Mouse (Mus musculus) intestine, postnatal 0 days (tissue): Measurements from ENCODE around the gene Pakap. TPM values are rescaled to one million over a fixed set of nuclear protein-coding genes. Genes with fewer than 3 reads are reported as not detected.

Experiments used
- ATAC-seq: fragments of 200-750 bp; cut with Nextera tagmentation; 2 replicates; pipeline ENCODE4 v1.8.0; 2017; ENCODE audit warnings: mild to moderate bottlenecking, moderate TSS enrichment, moderate library complexity
- H3K27ac ChIP-seq: fragments of 300-500 bp; sonication (generic); 2 replicates; pipeline ENCODE4 v1.5.1; 2014; ENCODE audit warnings: mild to moderate bottlenecking, low read depth, low read length, moderate library complexity
- H3K27me3 ChIP-seq: fragments of 300-500 bp; sonication (generic); replicated peaks from 2 replicates; pipeline ENCODE4 v1.6.1; 2014; ENCODE audit warnings: low read length, mixed read lengths; ENCODE audit not compliant: control insufficient read depth, insufficient read depth
- H3K36me3 ChIP-seq: fragments of 300-500 bp; sonication (generic); 2 replicates; pipeline ENCODE4 v1.6.1; 2014; ENCODE audit warnings: mild to moderate bottlenecking, moderate library complexity; ENCODE audit not compliant: control insufficient read depth, insufficient read depth
- H3K4me1 ChIP-seq: fragments of 300-500 bp; sonication (generic); replicated peaks from 2 replicates; pipeline ENCODE4 v1.6.1; 2014; ENCODE audit warnings: antibody characterized with exemption, low read length, mixed read lengths; ENCODE audit not compliant: control insufficient read depth, insufficient read depth
- H3K4me2 ChIP-seq: fragments of 300-500 bp; sonication (generic); replicated peaks from 2 replicates; pipeline ENCODE4 v1.6.1; 2014; ENCODE audit warnings: low read depth, mild to moderate bottlenecking, moderate library complexity
- H3K4me3 ChIP-seq: fragments of 300-500 bp; sonication (generic); 2 replicates; pipeline ENCODE4 v1.5.1; 2014; ENCODE audit warnings: low read depth, low read length
- H3K9ac ChIP-seq: fragments of 300-500 bp; sonication (generic); 2 replicates; pipeline ENCODE4 v1.6.1; 2014; ENCODE audit warnings: mild to moderate bottlenecking, low read depth, low read length
- H3K9me3 ChIP-seq: fragments of 300-500 bp; sonication (generic); 2 replicates; pipeline ENCODE4 v1.6.1; 2016; ENCODE audit warnings: mixed run types; ENCODE audit not compliant: control insufficient read depth
- CTCF ChIP-seq: sonication (generic); IDR thresholded peaks from 2 replicates; pipeline ENCODE4 v1.5.1; 2016; ENCODE audit warnings: low read depth, mild to moderate bottlenecking, control low read depth, antibody characterized with exemption, moderate library complexity
- WGBS: fragments of 180-500 bp; shearing (Covaris S2); extraction: QIAGEN DNeasy Blood & Tissue Kit; methylation state at CpG from one replicate; pipeline ENCODE4 v1.1.7; 2014; 5-methylcytosine and 5-hydroxymethylcytosine counted together
- polyA plus RNA-seq: library from polyadenylated mRNA; unstranded; fragments of >200 nt; fragmentation: Nextera tagmentation; extraction: Ambion mirVana; gene quantifications from 2 replicates; pipeline ENCODE4 v1.2.1, GENCODE M21; 2015

Gene Pakap
- polyA plus RNA-seq, 1 experiment from 2014 or later, result 8.6 TPM

GRCm38 (mm10) chr4:57607247-57607942 lies 39.4 kb downstream of the Pakap start:
- Histone ChIP-seq H3K27ac (no peak overlapping the region), H3K4me2 (0 out of 2 replicates have a peak overlapping the region, but pooled peaks have one; percentile 39), H3K4me3 (no peak overlapping the region), H3K4me1 (no peaks in the 10 kb centered on the region), H3K36me3 (no peaks in the 10 kb centered on the region), H3K9me3 (no peaks in the 10 kb centered on the region), H3K27me3 (no peaks in the 10 kb centered on the region), H3K9ac (no peak overlapping the region)
- TF ChIP-seq CTCF, result peak; percentile 90
- 39% methylated on average over 22 of the region's 22 CpGs for WGBS
- ATAC-seq, result no peak

GRCm38 (mm10) chr4:57611303-57612077 lies 43.5 kb downstream of the Pakap start:
- H3K4me1 ChIP-seq, result no peaks in the 10 kb centered on the region
- TF ChIP-seq CTCF, result no peak
- no peak for ATAC-seq
- WGBS, result 53% methylated on average over 17 of the region's 17 CpGs
- H3K9me3 ChIP-seq, result no peaks in the 10 kb centered on the region
- no peaks in the 10 kb centered on the region for H3K36me3 ChIP-seq
- no peak overlapping the region for H3K9ac ChIP-seq
- H3K27ac ChIP-seq, result no peak overlapping the region; the same call in 1 of the 2 replicates
- no peaks in the 10 kb centered on the region for H3K27me3 ChIP-seq
- H3K4me2 ChIP-seq, result no peak overlapping the region; the same call in 1 of the 2 replicates
- no peak overlapping the region for H3K4me3 ChIP-seq

DNA sequence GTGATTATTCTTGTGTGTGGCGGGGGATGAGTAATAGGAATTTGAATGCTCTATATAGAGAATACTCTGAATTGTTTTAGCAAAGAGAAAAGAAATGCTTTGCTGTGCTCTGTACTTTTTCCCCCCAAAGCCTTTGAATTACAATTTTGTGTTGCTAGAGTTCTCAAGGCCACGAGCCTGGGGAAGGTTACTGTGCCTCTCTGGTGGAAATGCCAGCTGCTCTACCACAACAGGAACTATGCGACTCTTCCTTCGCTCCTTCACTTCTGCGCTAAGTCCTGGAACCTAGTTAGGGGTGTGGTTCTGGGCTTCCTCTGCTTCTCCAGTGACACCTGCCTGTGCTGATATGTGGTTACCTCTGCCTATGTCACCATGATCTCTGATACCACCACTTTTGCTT lies 44.7 kb downstream of the Pakap start:
- 84% methylated on average over 5 of the region's 5 CpGs for WGBS
- Histone ChIP-seq H3K9me3 (no peaks in the 10 kb centered on the region), H3K4me2 (no peak overlapping the region), H3K36me3 (no peaks in the 10 kb centered on the region), H3K27me3 (no peaks in the 10 kb centered on the region), H3K9ac (no peak overlapping the region), H3K4me3 (no peak overlapping the region), H3K4me1 (no peaks in the 10 kb centered on the region), H3K27ac (no peak overlapping the region)
- no peak for TF ChIP-seq CTCF
- ATAC-seq, result no peak

GRCm38 (mm10) chr4:57614686-57615085 lies 46.7 kb downstream of the Pakap start:
- Histone ChIP-seq H3K4me2 (no peak overlapping the region), H3K9ac (no peak overlapping the region), H3K4me3 (no peak overlapping the region), H3K27me3 (no peaks in the 10 kb centered on the region), H3K4me1 (no peaks in the 10 kb centered on the region), H3K36me3 (no peaks in the 10 kb centered on the region), H3K9me3 (no peaks in the 10 kb centered on the region), H3K27ac (no peak overlapping the region)
- 89% methylated on average over 4 of the region's 4 CpGs for WGBS
- ATAC-seq, result no peak
- TF ChIP-seq CTCF, result no peak

- ATAC-seq, result no peak
- Histone ChIP-seq H3K4me1 (no peaks in the 10 kb centered on the region), H3K27ac (no peak overlapping the region), H3K27me3 (no peaks in the 10 kb centered on the region), H3K9me3 (no peaks in the 10 kb centered on the region), H3K4me2 (no peak overlapping the region), H3K9ac (no peak overlapping the region), H3K36me3 (no peaks in the 10 kb centered on the region), H3K4me3 (no peak overlapping the region)
- no peak for TF ChIP-seq CTCF
- 85% methylated on average over 6 of the region's 6 CpGs for WGBS
Measured at GRCm38 (mm10) chr4:57618743-57619142, 50.8 kb downstream of the Pakap start.

DNA sequence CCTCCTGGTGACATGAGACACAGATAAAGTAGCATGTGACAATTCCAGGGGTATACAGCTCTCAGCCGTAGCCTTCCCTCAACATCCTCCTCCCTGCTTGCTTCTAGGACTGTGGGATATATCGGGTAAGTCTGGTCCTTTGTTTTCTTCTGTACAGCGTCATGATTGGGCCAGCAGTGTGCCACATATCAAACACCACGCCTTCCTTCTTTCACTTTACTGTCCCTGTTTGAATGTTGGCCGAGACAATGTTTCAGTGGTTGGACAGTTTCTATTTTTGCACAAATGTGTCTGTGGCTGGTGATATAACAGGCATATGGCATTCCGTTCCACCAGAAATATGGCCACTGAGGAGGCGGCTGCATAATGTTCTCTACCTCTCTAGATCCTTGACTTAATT lies 54.8 kb downstream of the Pakap start:
- ATAC-seq, result no peak
- no peaks in the 10 kb centered on the region for H3K9me3 ChIP-seq
- H3K4me2 ChIP-seq, result no peak overlapping the region
- no peak overlapping the region for H3K9ac ChIP-seq
- H3K27ac ChIP-seq, result no peak overlapping the region
- no peak overlapping the region for H3K4me3 ChIP-seq
- no peak for TF ChIP-seq CTCF
- H3K4me1 ChIP-seq, result no peaks in the 10 kb centered on the region
- no peaks in the 10 kb centered on the region for H3K36me3 ChIP-seq
- no peaks in the 10 kb centered on the region for H3K27me3 ChIP-seq
- 73% methylated on average over 7 of the region's 7 CpGs for WGBS
